Mouse (Mus musculus): Measurements from ENCODE around the gene Agbl1.
"Not testable (repeated sequence)": the region's sequence is repeated elsewhere in the genome, so short reads cannot be mapped to it uniquely, and the experiment has no call there.

The Agbl1 gene

GRCm38 (mm10) chr7:76597812-76598211 lies 368.1 kb downstream of the Agbl1 start:
- no peak for DNase-seq

- no peak for DNase-seq
Measured at GRCm38 (mm10) chr7:76600050-76600690, 370.5 kb downstream of the Agbl1 start.

- no peak for DNase-seq
Measured at GRCm38 (mm10) chr7:76629528-76629927, 399.8 kb downstream of the Agbl1 start.

- peak; percentile 2 for DNase-seq
Measured at GRCm38 (mm10) chr7:76650984-76651383, 421.3 kb downstream of the Agbl1 start.

GRCm38 (mm10) chr7:76661072-76661471 lies 431.4 kb downstream of the Agbl1 start:
- peak; percentile 8 for DNase-seq

GRCm38 (mm10) chr7:76674856-76675255 lies 445.2 kb downstream of the Agbl1 start:
- DNase-seq: no peak

- DNase-seq: no peak
Measured at GRCm38 (mm10) chr7:76701224-76701623, 471.5 kb downstream of the Agbl1 start.

GRCm38 (mm10) chr7:76732220-76732619 lies 502.5 kb downstream of the Agbl1 start:
- not testable (repeated sequence) for DNase-seq

GRCm38 (mm10) chr7:76777237-76777855 lies 547.7 kb downstream of the Agbl1 start:
- no peak for DNase-seq

- no peak for DNase-seq
Measured at GRCm38 (mm10) chr7:76780446-76780845, 550.8 kb downstream of the Agbl1 start.

- no peak for DNase-seq
Measured at GRCm38 (mm10) chr7:76788561-76789306, 559.0 kb downstream of the Agbl1 start.

GRCm38 (mm10) chr7:76790041-76790440 lies 560.4 kb downstream of the Agbl1 start:
- DNase-seq: no peak

GRCm38 (mm10) chr7:76791247-76791646 lies 561.6 kb downstream of the Agbl1 start:
- no peak for DNase-seq

- no peak for DNase-seq
Measured at GRCm38 (mm10) chr7:76810003-76810402, 580.3 kb downstream of the Agbl1 start.

GRCm38 (mm10) chr7:76820571-76820970 lies 590.9 kb downstream of the Agbl1 start:
- no peak for DNase-seq

- DNase-seq: no peak
Measured at GRCm38 (mm10) chr7:76842146-76842545, 612.5 kb downstream of the Agbl1 start.

GRCm38 (mm10) chr7:76889416-76890209 lies 659.9 kb downstream of the Agbl1 start:
- DNase-seq: no peak

- DNase-seq: no peak
Measured at GRCm38 (mm10) chr7:76904096-76904495, 674.4 kb downstream of the Agbl1 start.

- DNase-seq: no peak
Measured at GRCm38 (mm10) chr7:76911672-76912071, 682.0 kb downstream of the Agbl1 start.

GRCm38 (mm10) chr7:76918871-76919270 lies 689.2 kb downstream of the Agbl1 start:
- no peak for DNase-seq

GRCm38 (mm10) chr7:76921671-76922070 lies 692.0 kb downstream of the Agbl1 start:
- no peak for DNase-seq

- no peak for DNase-seq
Measured at GRCm38 (mm10) chr7:76935219-76935618, 705.5 kb downstream of the Agbl1 start.

- peak; percentile 59 for DNase-seq
Measured at GRCm38 (mm10) chr7:76941531-76941930, 711.8 kb downstream of the Agbl1 start.

Measured in lung, postnatal 36 days (tissue).